Mouse (Mus musculus) mouse trophoblast stem cell (cell line): ENCODE measurements around the gene Gucy2d.

Source experiments
- in situ Hi-C, 2 experiments: fragments of 300-500 bp; cut with MseI, MboI; formaldehyde crosslinking; loops; 2 replicates in 1 of 2; 3 replicates in 1 of 2; pipeline ENCODE4 v1.15.1; 2025

The Gucy2d gene

GRCm38 (mm10) chr7:98489131-98489530 is 48.9 kb downstream of the Gucy2d start, which contains the start of gene Lrrc32:
Gene Lrrc32, plus strand, starts transcription at chr7:98489283.
- in situ Hi-C loops = loop anchor here (10.0 kb wide), 3 partner anchors 96 to 206 kb away; no protein-coding TSS in a partner anchor

- in situ Hi-C loops = loop anchor here (10.0 kb wide), 3 partner anchors 95 to 205 kb away; no protein-coding TSS in a partner anchor
Observed at GRCm38 (mm10) chr7:98489623-98490084, 49.4 kb downstream of the Gucy2d start.

- in situ Hi-C loops = no loop called here
Observed at GRCm38 (mm10) chr7:98490328-98490727, 50.1 kb downstream of the Gucy2d start.

- in situ Hi-C loops = no loop called here
Observed at GRCm38 (mm10) chr7:98490911-98491310, 50.7 kb downstream of the Gucy2d start.

GRCm38 (mm10) chr7:98491451-98492200 is 51.4 kb downstream of the Gucy2d start:
- in situ Hi-C loops = no loop called here

GRCm38 (mm10) chr7:98492331-98492730 is 52.1 kb downstream of the Gucy2d start:
- in situ Hi-C loops = no loop called here

GRCm38 (mm10) chr7:98493307-98493706 is 53.1 kb downstream of the Gucy2d start:
- in situ Hi-C loops = no loop called here

GRCm38 (mm10) chr7:98493901-98494480 is 53.8 kb downstream of the Gucy2d start:
- in situ Hi-C loops = no loop called here

GRCm38 (mm10) chr7:98495591-98495990 is 55.4 kb downstream of the Gucy2d start:
- in situ Hi-C loops = no loop called here

- in situ Hi-C loops = no loop called here
Observed at GRCm38 (mm10) chr7:98497451-98497850, 57.2 kb downstream of the Gucy2d start.

GRCm38 (mm10) chr7:98498101-98498500 is 57.9 kb downstream of the Gucy2d start:
- in situ Hi-C loops = no loop called here

- in situ Hi-C loops = no loop called here
Observed at GRCm38 (mm10) chr7:98498656-98499560, 58.7 kb downstream of the Gucy2d start.

GRCm38 (mm10) chr7:98499561-98500292 is 59.5 kb downstream of the Gucy2d start:
- in situ Hi-C loops = no loop called here

- in situ Hi-C loops = no loop called here
Observed at GRCm38 (mm10) chr7:98500470-98500869, 60.3 kb downstream of the Gucy2d start.

- in situ Hi-C loops = no loop called here
Observed at GRCm38 (mm10) chr7:98501078-98501477, 60.9 kb downstream of the Gucy2d start.

GRCm38 (mm10) chr7:98502921-98503320 is 62.7 kb downstream of the Gucy2d start:
- in situ Hi-C loops = no loop called here

GRCm38 (mm10) chr7:98503951-98504647 is 63.9 kb downstream of the Gucy2d start:
- in situ Hi-C loops = no loop called here

GRCm38 (mm10) chr7:98504726-98505314 is 64.6 kb downstream of the Gucy2d start:
- in situ Hi-C loops = no loop called here

- in situ Hi-C loops = no loop called here
Observed at GRCm38 (mm10) chr7:98505664-98506063, 65.4 kb downstream of the Gucy2d start.
